Mouse (Mus musculus) neural tube, embryonic 13.5 days (tissue): ENCODE data around the gene Ehf. TPM values are rescaled to one million over a fixed set of nuclear protein-coding genes. Genes with fewer than 3 reads are reported as not detected.

Source experiments
- ATAC-seq: fragments of 200-750 bp; cut with Nextera tagmentation; 2 replicates; pipeline ENCODE4 v1.8.0; 2017; ENCODE audit warnings: low read depth, mild to moderate bottlenecking, moderate TSS enrichment, moderate library complexity
- H3K27ac ChIP-seq: fragments of 300-500 bp; sonication (generic); replicated peaks from 2 replicates; pipeline ENCODE4 v1.5.1; 2015; ENCODE audit warnings: moderate library complexity, mild to moderate bottlenecking, inconsistent platforms
- H3K27me3 ChIP-seq: fragments of 300-500 bp; sonication (generic); 2 replicates; pipeline ENCODE4 v1.6.1; 2015; ENCODE audit warnings: mild to moderate bottlenecking, inconsistent platforms
- H3K36me3 ChIP-seq: fragments of 300-500 bp; sonication (generic); 2 replicates; pipeline ENCODE4 v1.6.1; 2015; ENCODE audit warnings: mild to moderate bottlenecking, inconsistent platforms
- H3K4me1 ChIP-seq: fragments of 300-500 bp; sonication (generic); replicated peaks from 2 replicates; pipeline ENCODE4 v1.6.1; 2015; ENCODE audit warnings: inconsistent platforms
- H3K4me2 ChIP-seq: fragments of 300-500 bp; sonication (generic); 2 replicates; pipeline ENCODE4 v1.6.1; 2015; ENCODE audit warnings: inconsistent platforms, mild to moderate bottlenecking, moderate library complexity
- H3K4me3 ChIP-seq: fragments of 300-500 bp; sonication (generic); 2 replicates; pipeline ENCODE4 v1.5.1; 2015; ENCODE audit warnings: mild to moderate bottlenecking, inconsistent platforms
- H3K9ac ChIP-seq: fragments of 300-500 bp; sonication (generic); 2 replicates; pipeline ENCODE4 v1.6.1; 2015; ENCODE audit warnings: moderate library complexity, mild to moderate bottlenecking, inconsistent platforms
- H3K9me3 ChIP-seq: fragments of 300-500 bp; sonication (generic); 2 replicates; pipeline ENCODE4 v1.6.1; 2016; ENCODE audit warnings: inconsistent platforms
- whole genome bisulfite sequencing: fragments of 180-500 bp; shearing (Covaris S2); methylation state at CpG from one replicate; pipeline ENCODE4 v1.1.7; 2015; 5-methylcytosine and 5-hydroxymethylcytosine counted together
- polyA plus RNA-seq: library from polyadenylated mRNA; unstranded; fragments of >200 nt; fragmentation: Nextera tagmentation; extraction: Ambion mirVana; gene quantifications from 2 replicates; pipeline ENCODE4 v1.2.1, GENCODE M21; 2015

Gene Ehf
- polyA plus RNA-seq, 1 experiment from 2014 or later = 0.04 TPM

GRCm38 (mm10) chr2:103274270-103274669 is 28.8 kb downstream of the Ehf start:
- Histone ChIP-seq H3K4me2 (no peak overlapping the region), H3K27me3 (no peaks in the 10 kb centered on the region), H3K9ac (no peak overlapping the region), H3K9me3 (no peaks in the 10 kb centered on the region), H3K36me3 (no peaks in the 10 kb centered on the region), H3K4me1 (no peaks in the 10 kb centered on the region), H3K27ac (no peak overlapping the region), H3K4me3 (no peak overlapping the region)
- 86% methylated on average over 1 of the region's 1 CpGs for WGBS
- no peak for ATAC-seq

- Histone ChIP-seq H3K9me3 (no peaks in the 10 kb centered on the region), H3K27me3 (no peaks in the 10 kb centered on the region), H3K27ac (no peak overlapping the region), H3K4me1 (no peaks in the 10 kb centered on the region), H3K9ac (no peak overlapping the region), H3K36me3 (no peaks in the 10 kb centered on the region), H3K4me2 (no peak overlapping the region), H3K4me3 (no peak overlapping the region)
- no peak for ATAC-seq
- WGBS = 94% methylated on average over 8 of the region's 8 CpGs
Observed at GRCm38 (mm10) chr2:103271481-103271880, 31.6 kb downstream of the Ehf start.

GRCm38 (mm10) chr2:103270556-103271160 is 32.4 kb downstream of the Ehf start:
- H3K4me3 ChIP-seq = no peak overlapping the region
- no peaks in the 10 kb centered on the region for H3K9me3 ChIP-seq
- no peak overlapping the region for H3K9ac ChIP-seq
- ATAC-seq = no peak
- no peak overlapping the region for H3K27ac ChIP-seq
- no peaks in the 10 kb centered on the region for H3K27me3 ChIP-seq
- no peaks in the 10 kb centered on the region for H3K4me1 ChIP-seq
- H3K4me2 ChIP-seq = no peak overlapping the region
- no peaks in the 10 kb centered on the region for H3K36me3 ChIP-seq
- 59% methylated on average over 5 of the region's 5 CpGs for WGBS

- H3K4me3 ChIP-seq = no peak overlapping the region
- no peak overlapping the region for H3K9ac ChIP-seq
- no peak overlapping the region for H3K4me2 ChIP-seq
- no peaks in the 10 kb centered on the region for H3K27me3 ChIP-seq
- no peak for ATAC-seq
- no peaks in the 10 kb centered on the region for H3K9me3 ChIP-seq
- 97% methylated on average over 4 of the region's 4 CpGs for WGBS
- no peaks in the 10 kb centered on the region for H3K4me1 ChIP-seq
- H3K27ac ChIP-seq = no peak overlapping the region
- H3K36me3 ChIP-seq = no peaks in the 10 kb centered on the region
Observed at GRCm38 (mm10) chr2:103239086-103239485, 64.0 kb downstream of the Ehf start.

GRCm38 (mm10) chr2:103226781-103227180 is 76.3 kb downstream of the Ehf start:
- ATAC-seq = no peak
- no peak overlapping the region for H3K27ac ChIP-seq
- 97% methylated on average over 2 of the region's 2 CpGs for WGBS
- H3K27me3 ChIP-seq = no peaks in the 10 kb centered on the region
- H3K4me2 ChIP-seq = no peak overlapping the region
- H3K4me1 ChIP-seq = no peaks in the 10 kb centered on the region
- H3K9ac ChIP-seq = no peak overlapping the region
- no peak overlapping the region for H3K4me3 ChIP-seq
- no peaks in the 10 kb centered on the region for H3K9me3 ChIP-seq
- H3K36me3 ChIP-seq = no peaks in the 10 kb centered on the region

GRCm38 (mm10) chr2:103220871-103221270 is 82.2 kb downstream of the Ehf start:
- H3K27me3 ChIP-seq = no peaks in the 10 kb centered on the region
- H3K4me1 ChIP-seq = no peaks in the 10 kb centered on the region
- H3K4me3 ChIP-seq = no peak overlapping the region
- no peak overlapping the region for H3K9ac ChIP-seq
- no peak overlapping the region for H3K27ac ChIP-seq
- no peaks in the 10 kb centered on the region for H3K9me3 ChIP-seq
- no peak overlapping the region for H3K4me2 ChIP-seq
- 91% methylated on average over 2 of the region's 2 CpGs for WGBS
- H3K36me3 ChIP-seq = no peaks in the 10 kb centered on the region
- no peak for ATAC-seq

- H3K4me2 ChIP-seq = no peak overlapping the region
- H3K36me3 ChIP-seq = no peaks in the 10 kb centered on the region
- ATAC-seq = no peak
- H3K27me3 ChIP-seq = no peaks in the 10 kb centered on the region
- H3K4me1 ChIP-seq = peaks cover 5% of the 10 kb centered on the region
- no peak overlapping the region for H3K4me3 ChIP-seq
- 90% methylated on average over 4 of the region's 4 CpGs for WGBS
- H3K27ac ChIP-seq = no peak overlapping the region
- H3K9me3 ChIP-seq = no peaks in the 10 kb centered on the region
- no peak overlapping the region for H3K9ac ChIP-seq
Observed at GRCm38 (mm10) chr2:103218323-103218722, 84.8 kb downstream of the Ehf start.

GRCm38 (mm10) chr2:103215801-103216200 is 87.3 kb downstream of the Ehf start:
- Histone ChIP-seq H3K4me2 (no peak overlapping the region), H3K9ac (no peak overlapping the region), H3K27ac (no peak overlapping the region), H3K4me1 (peaks cover 5% of the 10 kb centered on the region), H3K9me3 (no peaks in the 10 kb centered on the region), H3K36me3 (no peaks in the 10 kb centered on the region), H3K4me3 (no peak overlapping the region), H3K27me3 (no peaks in the 10 kb centered on the region)
- 93% methylated on average over 4 of the region's 4 CpGs for WGBS
- no peak for ATAC-seq

- H3K9me3 ChIP-seq = no peaks in the 10 kb centered on the region
- H3K27ac ChIP-seq = no peak overlapping the region
- H3K9ac ChIP-seq = no peak overlapping the region
- H3K36me3 ChIP-seq = no peaks in the 10 kb centered on the region
- H3K4me2 ChIP-seq = no peak overlapping the region
- peaks cover 5% of the 10 kb centered on the region for H3K4me1 ChIP-seq
- no peak overlapping the region for H3K4me3 ChIP-seq
- WGBS = 47% methylated on average over 8 of the region's 8 CpGs
- H3K27me3 ChIP-seq = no peaks in the 10 kb centered on the region
- ATAC-seq = no peak
Observed at GRCm38 (mm10) chr2:103214861-103215260, 88.2 kb downstream of the Ehf start.

GRCm38 (mm10) chr2:103213547-103213946 is 89.5 kb downstream of the Ehf start:
- Histone ChIP-seq H3K4me3 (no peak overlapping the region), H3K36me3 (no peaks in the 10 kb centered on the region), H3K4me1 (peaks cover 5% of the 10 kb centered on the region), H3K9me3 (no peaks in the 10 kb centered on the region), H3K4me2 (no peak overlapping the region), H3K27ac (no peak overlapping the region), H3K27me3 (no peaks in the 10 kb centered on the region), H3K9ac (no peak overlapping the region)
- no peak for ATAC-seq
- 67% methylated on average over 1 of the region's 1 CpGs for WGBS

Other genes with a start within 250 kb of the Ehf start
- gene Pdhx, start 229.8 kb downstream of the Ehf start, polyA plus RNA-seq = 62.1 and 65.2 TPM in 2 replicates
- gene Apip, start 229.6 kb downstream of the Ehf start, polyA plus RNA-seq = 67.8 and 68.1 TPM in 2 replicates
- gene Elf5, start 108.4 kb upstream of the Ehf start, polyA plus RNA-seq = not detected in 2 replicates
- 92.1 and 93.4 TPM in 2 replicates for gene Cat, start 181.9 kb upstream of the Ehf start, polyA plus RNA-seq